Mouse (Mus musculus) myocyte (in vitro differentiated cells): ENCODE measurements around the gene Noxo1.

Experiments
- CEBPB ChIP-seq: IDR thresholded peaks from 2 replicates; pipeline ENCODE4 v1.6.1; 2011; ENCODE audit warnings: mild to moderate bottlenecking, moderate library complexity; ENCODE audit not compliant: poor library complexity, insufficient read depth, severe bottlenecking
- POLR2A ChIP-seq: IDR thresholded peaks from one replicate; pipeline ENCODE4 v1.6.1; 2011; ENCODE audit warnings: low read depth, mild to moderate bottlenecking, control low read depth, moderate library complexity; ENCODE audit not compliant: insufficient read length

- TF ChIP-seq POLR2A, result peak; percentile 94
- TF ChIP-seq CEBPB, result no peak
Observed at GRCm38 (mm10) chr17:24719494-24720222, 23.6 kb downstream of the Noxo1 start.
